Mouse (Mus musculus) ES-E14 (cell line): ENCODE data around the gene Mrps7. TPM values are rescaled to one million over a fixed set of nuclear protein-coding genes. Genes with fewer than 3 reads are reported as not detected.

Experiments
- DNase-seq: peaks from one replicate; pipeline ENCODE4 v3.0.0-alpha.2; 2013; ENCODE audit warnings: low read depth, low spot score
- H3K27ac ChIP-seq: 2 replicates; pipeline ENCODE4 v1.5.1; 2012; ENCODE audit warnings: low read depth, mild to moderate bottlenecking, low read length, moderate library complexity, mixed read lengths; ENCODE audit not compliant: poor library complexity, insufficient read depth, severe bottlenecking
- H3K36me3 ChIP-seq: 2 replicates; pipeline ENCODE4 v1.6.1; 2012; ENCODE audit warnings: mild to moderate bottlenecking, low read length, moderate library complexity, mixed read lengths; ENCODE audit not compliant: control insufficient read depth, poor library complexity, insufficient read depth, severe bottlenecking
- H3K4me1 ChIP-seq, 2 experiments: fragments of 150-350 bp in 1 of 2; sonication (generic) in 1 of 2; 2 replicates each; pipeline ENCODE4 v1.6.1; 2012; ENCODE audit warnings: low read length in 2 of 2, mild to moderate bottlenecking in 1 of 2, mixed read lengths in 1 of 2; ENCODE audit not compliant: control insufficient read depth in 2 of 2, insufficient read depth in 2 of 2, poor library complexity in 1 of 2
- H3K4me3 ChIP-seq, 2 experiments: fragments of 150-350 bp in 1 of 2; sonication (generic) in 1 of 2; 2 replicates each; pipeline ENCODE4 v1.5.1; 2012; ENCODE audit warnings: low read length in 2 of 2, low read depth in 1 of 2, mild to moderate bottlenecking in 1 of 2, mixed read lengths in 1 of 2; ENCODE audit not compliant: insufficient read depth in 1 of 2, poor library complexity in 1 of 2, severe bottlenecking in 1 of 2
- H3K9ac ChIP-seq: 2 replicates; pipeline ENCODE4 v1.6.1; 2012; ENCODE audit warnings: low read depth, mild to moderate bottlenecking, low read length, mixed read lengths; ENCODE audit not compliant: poor library complexity, insufficient read depth, severe bottlenecking
- H3K9me3 ChIP-seq: fragments of 150-350 bp; sonication (generic); 2 replicates; pipeline ENCODE4 v1.6.1; 2012; ENCODE audit warnings: low read depth, mild to moderate bottlenecking, low read length; ENCODE audit not compliant: control insufficient read depth, insufficient read depth
- CHD2 ChIP-seq: IDR thresholded peaks from 2 replicates; pipeline ENCODE4 v1.6.1; 2014; ENCODE audit warnings: mild to moderate bottlenecking, low read depth, low read length, inconsistent platforms
- HCFC1 ChIP-seq: IDR thresholded peaks from 2 replicates; pipeline ENCODE4 v1.6.1; 2012; ENCODE audit warnings: low read length, inconsistent platforms, borderline replicate concordance; ENCODE audit not compliant: insufficient read depth
- MAFK ChIP-seq: IDR thresholded peaks from 2 replicates; pipeline ENCODE4 v1.6.1; 2014; ENCODE audit warnings: mild to moderate bottlenecking, low read depth, low read length, inconsistent platforms; ENCODE audit not compliant: insufficient read depth
- ZC3H11A ChIP-seq: IDR thresholded peaks from 2 replicates; pipeline ENCODE4 v1.6.1; 2012; ENCODE audit warnings: low read depth, mild to moderate bottlenecking, inconsistent platforms, low read length, borderline replicate concordance
- ZNF384 ChIP-seq: IDR thresholded peaks from 2 replicates; pipeline ENCODE4 v1.6.1; 2012; ENCODE audit warnings: low read depth, low read length, inconsistent platforms
- in situ Hi-C, 2 experiments: fragments of 600-800 bp; cut with MboI; formaldehyde crosslinking; loops; one replicate each; pipeline ENCODE4 v1.15.1; 2025; ENCODE audit warnings: low sequenced_read_pairs in 2 of 2, inconsistent platforms in 1 of 2; ENCODE audit not compliant: unreplicated experiment in 2 of 2
- total RNA-seq: library from RNA; depleted of rRNA; stranded (reverse); fragments of 300-350 nt; gene quantifications from 2 replicates; pipeline ENCODE4 v1.2.3, GENCODE M21; 2012; rRNA removed

Mrps7 gene
- total RNA-seq, result 51.6 and 74.9 TPM in 2 replicates

- Histone ChIP-seq H3K27ac (peak within 1 kb of the TSS; percentile 87), H3K9ac (peak within 1 kb of the TSS; percentile 98), H3K4me3 (peak within 1 kb of the TSS; percentile 67 to 91), H3K9me3 (no peaks in the 10 kb centered on the region), H3K36me3 (peaks cover 37% of the 10 kb centered on the region), H3K4me1 (peaks cover 2 to 4% of the 10 kb centered on the region in 2 experiments; a peak in 1 of 4 replicates)
- DNase-seq, result peak; percentile 76
- in situ Hi-C loops, result no loop called here
- TF ChIP-seq CHD2, result peak; percentile 91
- peak; percentile 74 for TF ChIP-seq HCFC1
- TF ChIP-seq ZC3H11A, result no peak
- TF ChIP-seq ZNF384, result no peak
- no peak for TF ChIP-seq MAFK
Measured at GRCm38 (mm10) chr11:115603476-115604303, at the start of gene Mrps7, which contains the start of gene Gga3. TSS of gene Mrps7 (plus strand) at chr11:115603925. TSS of gene Gga3 (minus strand) at chr11:115604051.

- Histone ChIP-seq H3K36me3 (no peaks in the 10 kb centered on the region), H3K9ac (0 out of 2 replicates have a peak overlapping the region, but pooled peaks have one; percentile 28), H3K4me3 (peak overlapping the region; percentile 18 to 20; a peak in 1 of 4 replicates), H3K27ac (no peak overlapping the region), H3K9me3 (no peaks in the 10 kb centered on the region), H3K4me1 (peaks cover 0 to 12% of the 10 kb centered on the region in 2 experiments; a peak in 1 of 4 replicates)
- DNase-seq, result no peak
- in situ Hi-C loops, result no loop called here
- TF ChIP-seq ZC3H11A, result no peak
- TF ChIP-seq ZNF384, result no peak
- no peak for TF ChIP-seq CHD2
- TF ChIP-seq MAFK, result no peak
- TF ChIP-seq HCFC1, result no peak
Measured at GRCm38 (mm10) chr11:115555717-115556116, 48.0 kb upstream of the Mrps7 start.

- H3K9me3 ChIP-seq, result no peaks in the 10 kb centered on the region
- H3K4me3 ChIP-seq, result peak overlapping the region; percentile 58 to 77
- H3K9ac ChIP-seq, result peak overlapping the region; percentile 54
- no peak for TF ChIP-seq ZC3H11A
- no peak for TF ChIP-seq CHD2
- TF ChIP-seq MAFK, result no peak
- TF ChIP-seq HCFC1, result no peak
- H3K36me3 ChIP-seq, result peaks cover 22% of the 10 kb centered on the region
- H3K4me1 ChIP-seq, result peaks cover 0 to 4% of the 10 kb centered on the region in 2 experiments; a peak in 1 of 4 replicates
- in situ Hi-C loops, result no loop called here
- no peak overlapping the region; the same call in 1 of the 2 replicates for H3K27ac ChIP-seq
- no peak for DNase-seq
Measured at GRCm38 (mm10) chr11:115563406-115563805, 40.3 kb upstream of the Mrps7 start.

- in situ Hi-C loops, result no loop called here
- TF ChIP-seq ZC3H11A (no peak), CHD2 (no peak), ZNF384 (no peak), MAFK (no peak), HCFC1 (no peak)
- peak within 1 kb of the TSS; percentile 87 for H3K27ac ChIP-seq
Measured at GRCm38 (mm10) chr11:115564064-115564809, 39.5 kb upstream of the Mrps7 start, which contains the start of gene Nup85. TSS of gene Nup85 (plus strand) at chr11:115564434.

More at GRCm38 (mm10) chr11:115564064-115564809, 39.5 kb upstream of the Mrps7 start, which contains the start of gene Nup85:
- Histone ChIP-seq H3K36me3 (peaks cover 31% of the 10 kb centered on the region), H3K9ac (peak within 1 kb of the TSS; percentile 92), H3K4me3 (peak within 1 kb of the TSS; percentile 77 to 97), H3K4me1 (no peaks in the 10 kb centered on the region), H3K9me3 (no peaks in the 10 kb centered on the region)
- peak; percentile 95 for DNase-seq
